9 mouse cellular contexts compared by ENCODE assay signal in genomic region chr5:120813023-120813422, GRCm38 (mm10). TPM values are rescaled to one million over a fixed set of nuclear protein-coding genes. Genes with fewer than 3 reads are reported as not detected.
A peak's percentile ranks its signal among the peaks of the same experiment; 100 is the strongest.
DNase-seq lines count a peak whose midpoint lies in the region; ATAC-seq lines count a peak whose summit lies in the region.
"Had no signal": no experiment of that assay in that cellular context is flagged by ENCODE, and none has a peak within 500 bp of the region (broad histone marks: within the 10 kb centered on the region; RNA-seq: fewer than 3 reads in every experiment).

No protein-coding gene starts in this region.

- no peaks in the 10 kb centered on the region for H3K9me3 ChIP-seq in kidney, embryonic 15.5 days (replicated peaks)
- H3K9me3 ChIP-seq in hindbrain, embryonic 12.5 days (replicated peaks): no peaks in the 10 kb centered on the region
- H3K9me3 ChIP-seq in midbrain, embryonic 12.5 days: no peaks in the 10 kb centered on the region

- no peaks in the 10 kb centered on the region for H3K36me3 ChIP-seq in kidney, embryonic 15.5 days
- H3K36me3 ChIP-seq in hindbrain, embryonic 12.5 days: no peaks in the 10 kb centered on the region
- no peaks in the 10 kb centered on the region for H3K36me3 ChIP-seq in midbrain, embryonic 12.5 days

- WGBS in kidney, embryonic 15.5 days: 77% methylated on average over 6 of the region's 6 CpGs
- 78% methylated on average over 6 of the region's 6 CpGs for WGBS in hindbrain, embryonic 12.5 days
- WGBS in midbrain, embryonic 12.5 days: 84% methylated on average over 6 of the region's 6 CpGs

- no peak overlapping the region for H3K27ac ChIP-seq in kidney, embryonic 15.5 days
- H3K27ac ChIP-seq in brown adipose tissue, adult 24 weeks (replicated peaks; ENCODE audit: low read depth, low read length): peak overlapping the region; percentile 45
- H3K27ac ChIP-seq in hindbrain, embryonic 12.5 days: no peak overlapping the region
- no peak overlapping the region for H3K27ac ChIP-seq in midbrain, embryonic 12.5 days (replicated peaks)

- H3K27me3 ChIP-seq in kidney, embryonic 15.5 days: no peaks in the 10 kb centered on the region
- no peaks in the 10 kb centered on the region for H3K27me3 ChIP-seq in hindbrain, embryonic 12.5 days
- no peaks in the 10 kb centered on the region for H3K27me3 ChIP-seq in midbrain, embryonic 12.5 days
- H3K27me3 ChIP-seq: Patski had no signal

- H3K4me3 ChIP-seq in kidney, embryonic 15.5 days (replicated peaks): peak overlapping the region; percentile 38
- H3K4me3 ChIP-seq in brown adipose tissue, adult 24 weeks (ENCODE audit: insufficient read depth, low read depth, low read length): peak overlapping the region; percentile 78
- peak overlapping the region; percentile 24; the same call in 1 of the 2 replicates for H3K4me3 ChIP-seq in hindbrain, embryonic 12.5 days
- peak overlapping the region; percentile 21; the same call in 1 of the 2 replicates for H3K4me3 ChIP-seq in midbrain, embryonic 12.5 days

- H3K4me1 ChIP-seq in kidney, embryonic 15.5 days: peaks cover 16% of the 10 kb centered on the region
- 0 out of 2 replicates have a peak, but pooled peaks cover 7% of the 10 kb centered on the region for H3K4me1 ChIP-seq in brown adipose tissue, adult 24 weeks (ENCODE audit: control insufficient read depth, insufficient read depth, insufficient read length, low read length)
- peaks cover 10% of the 10 kb centered on the region for H3K4me1 ChIP-seq in hindbrain, embryonic 12.5 days
- peaks cover 11% of the 10 kb centered on the region; the same call in 1 of the 2 replicates for H3K4me1 ChIP-seq in midbrain, embryonic 12.5 days

- no peak overlapping the region; the same call in 1 of the 2 replicates for H3K9ac ChIP-seq in kidney, embryonic 15.5 days
- H3K9ac ChIP-seq in hindbrain, embryonic 12.5 days: no peak overlapping the region
- 0 out of 2 replicates have a peak overlapping the region, but pooled peaks have one; percentile 32 for H3K9ac ChIP-seq in midbrain, embryonic 12.5 days (replicated peaks)

- peak overlapping the region; percentile 60 for H3K4me2 ChIP-seq in kidney, embryonic 15.5 days
- peak overlapping the region; percentile 51 for H3K4me2 ChIP-seq in hindbrain, embryonic 12.5 days (replicated peaks)
- peak overlapping the region; percentile 44; the same call in 1 of the 2 replicates for H3K4me2 ChIP-seq in midbrain, embryonic 12.5 days (replicated peaks)

- DNase-seq in kidney, postnatal 14 days: no peak
- DNase-seq in gastrocnemius, adult 8-10 months (ENCODE audit: low spot score in 2 of 2): no peak

- 0 out of 2 replicates have a peak, but pooled peaks have one; percentile 3 for ATAC-seq in kidney, embryonic 15.5 days (replicated peaks; ENCODE audit: low FRiP score)
- ATAC-seq in hindbrain, embryonic 12.5 days (ENCODE audit: low FRiP score): no peak
- no peak for ATAC-seq in midbrain, embryonic 12.5 days (ENCODE audit: low FRiP score, low read depth)
- no peak for ATAC-seq in megakaryocyte progenitor cell, adult 5-6 weeks (replicated peaks; ENCODE audit: poor library complexity)
- no peak for ATAC-seq in activated CD4-positive, CD25-positive, alpha-beta regulatory T cell, adult 4 months

RNA-seq across cellular contexts. Expression of gene Oas1c, which starts 0.7 kb away (rescaled TPM):
- 0.27 and 0.49 TPM in 2 replicates for polyA plus RNA-seq in kidney, embryonic 15.5 days (2015; fragmentation: Nextera tagmentation; extraction: Ambion mirVana)
- 0.79 and 0.87 TPM in 2 replicates for polyA plus RNA-seq in brown adipose tissue, adult 24 weeks (2012; ENCODE audit: insufficient read depth, insufficient read length, missing spikeins)
- polyA plus RNA-seq in hindbrain, embryonic 12.5 days (2016; fragmentation: Nextera tagmentation; extraction: Ambion mirVana): 0.42 and 0.62 TPM in 2 replicates
- polyA plus RNA-seq in midbrain, embryonic 12.5 days (2016; fragmentation: Nextera tagmentation; extraction: Ambion mirVana): 0.16 and 0.27 TPM in 2 replicates
- total RNA-seq in megakaryocyte progenitor cell, adult 5-6 weeks (2015): 0.83 and 1.6 TPM in 2 replicates
- total RNA-seq in megakaryocyte progenitor cell, adult 5-6 weeks (2017): 2.4 and 6.3 TPM in 2 replicates
- total RNA-seq in gastrocnemius, adult 8-10 months (2022): under 1 TPM in 2 of 4 experiments, not detected in 2; 0.21 to 0.27 TPM
- 10 to 100 TPM; 11.2 to 14.4 TPM for polyA plus RNA-seq in activated CD4-positive, CD25-positive, alpha-beta regulatory T cell, adult 4 months (2017; shearing (Covaris generic))

RNA-seq across cellular contexts. Expression of gene Oas1e, which starts 17.7 kb away (rescaled TPM):
- polyA plus RNA-seq in kidney, embryonic 15.5 days (2015; fragmentation: Nextera tagmentation; extraction: Ambion mirVana): not detected in 2 replicates
- polyA plus RNA-seq in brown adipose tissue, adult 24 weeks (2012; ENCODE audit: insufficient read depth, insufficient read length, missing spikeins): not detected in 2 replicates
- polyA plus RNA-seq in hindbrain, embryonic 12.5 days (2016; fragmentation: Nextera tagmentation; extraction: Ambion mirVana): 0.26 and 0.36 TPM in 2 replicates
- polyA plus RNA-seq in midbrain, embryonic 12.5 days (2016; fragmentation: Nextera tagmentation; extraction: Ambion mirVana): not detected in 2 replicates
- not detected in 2 replicates for total RNA-seq in megakaryocyte progenitor cell, adult 5-6 weeks (2015)
- not detected in 2 replicates for total RNA-seq in megakaryocyte progenitor cell, adult 5-6 weeks (2017)
- not detected for total RNA-seq in gastrocnemius, adult 8-10 months (2022)
- polyA plus RNA-seq in activated CD4-positive, CD25-positive, alpha-beta regulatory T cell, adult 4 months (2017; shearing (Covaris generic)): not detected
- polyA plus RNA-seq: Patski had no signal

RNA-seq across cellular contexts. Expression of gene Oas1f, which starts 34.1 kb away (rescaled TPM):
- 0.10 TPM in 1 of 2 replicates, not detected in the other for polyA plus RNA-seq in kidney, embryonic 15.5 days (2015; fragmentation: Nextera tagmentation; extraction: Ambion mirVana)
- not detected in 2 replicates for polyA plus RNA-seq in brown adipose tissue, adult 24 weeks (2012; ENCODE audit: insufficient read depth, insufficient read length, missing spikeins)
- polyA plus RNA-seq in hindbrain, embryonic 12.5 days (2016; fragmentation: Nextera tagmentation; extraction: Ambion mirVana): not detected in 2 replicates
- polyA plus RNA-seq in midbrain, embryonic 12.5 days (2016; fragmentation: Nextera tagmentation; extraction: Ambion mirVana): not detected in 2 replicates
- total RNA-seq in megakaryocyte progenitor cell, adult 5-6 weeks (2015): not detected in 2 replicates
- total RNA-seq in megakaryocyte progenitor cell, adult 5-6 weeks (2017): not detected in 2 replicates
- not detected for total RNA-seq in gastrocnemius, adult 8-10 months (2022)
- not detected for polyA plus RNA-seq in activated CD4-positive, CD25-positive, alpha-beta regulatory T cell, adult 4 months (2017; shearing (Covaris generic))
- polyA plus RNA-seq: Patski had no signal

RNA-seq across cellular contexts. Expression of gene Oas3, which starts 35.6 kb away (rescaled TPM):
- 0.15 and 0.18 TPM in 2 replicates for polyA plus RNA-seq in kidney, embryonic 15.5 days (2015; fragmentation: Nextera tagmentation; extraction: Ambion mirVana)
- polyA plus RNA-seq in brown adipose tissue, adult 24 weeks (2012; ENCODE audit: insufficient read depth, insufficient read length, missing spikeins): 0.33 TPM in 1 of 2 replicates, not detected in the other
- polyA plus RNA-seq in hindbrain, embryonic 12.5 days (2016; fragmentation: Nextera tagmentation; extraction: Ambion mirVana): 0.22 and 0.23 TPM in 2 replicates
- 0.17 and 0.18 TPM in 2 replicates for polyA plus RNA-seq in midbrain, embryonic 12.5 days (2016; fragmentation: Nextera tagmentation; extraction: Ambion mirVana)
- total RNA-seq in megakaryocyte progenitor cell, adult 5-6 weeks (2015): 1.1 and 1.5 TPM in 2 replicates
- 1.1 and 1.3 TPM in 2 replicates for total RNA-seq in megakaryocyte progenitor cell, adult 5-6 weeks (2017)
- not detected for total RNA-seq in gastrocnemius, adult 8-10 months (2022)
- 10 to 100 TPM; 11.4 to 25.1 TPM for polyA plus RNA-seq in activated CD4-positive, CD25-positive, alpha-beta regulatory T cell, adult 4 months (2017; shearing (Covaris generic))

RNA-seq across cellular contexts. Expression of gene Oas1h, which starts 48.2 kb away (rescaled TPM):
- not detected in 2 replicates for polyA plus RNA-seq in kidney, embryonic 15.5 days (2015; fragmentation: Nextera tagmentation; extraction: Ambion mirVana)
- not detected in 2 replicates for polyA plus RNA-seq in brown adipose tissue, adult 24 weeks (2012; ENCODE audit: insufficient read depth, insufficient read length, missing spikeins)
- polyA plus RNA-seq in hindbrain, embryonic 12.5 days (2016; fragmentation: Nextera tagmentation; extraction: Ambion mirVana): not detected in 2 replicates
- not detected in 2 replicates for polyA plus RNA-seq in midbrain, embryonic 12.5 days (2016; fragmentation: Nextera tagmentation; extraction: Ambion mirVana)
- not detected in 2 replicates for total RNA-seq in megakaryocyte progenitor cell, adult 5-6 weeks (2015)
- not detected in 2 replicates for total RNA-seq in megakaryocyte progenitor cell, adult 5-6 weeks (2017)
- not detected for total RNA-seq in gastrocnemius, adult 8-10 months (2022)
- not detected for polyA plus RNA-seq in activated CD4-positive, CD25-positive, alpha-beta regulatory T cell, adult 4 months (2017; shearing (Covaris generic))
- polyA plus RNA-seq: Patski had no signal

Comparison
In these comparisons a context has a peak if more than half of its experiments do, and no peak if none do; other contexts are left out.
1. H3K4me3 ChIP-seq: peak in every context shown above with its lines; median percentile 78 in brown adipose tissue, adult 24 weeks; 38 in kidney, embryonic 15.5 days; 24 in hindbrain, embryonic 12.5 days; 21 in midbrain, embryonic 12.5 days.